In the genomic region with DNA sequence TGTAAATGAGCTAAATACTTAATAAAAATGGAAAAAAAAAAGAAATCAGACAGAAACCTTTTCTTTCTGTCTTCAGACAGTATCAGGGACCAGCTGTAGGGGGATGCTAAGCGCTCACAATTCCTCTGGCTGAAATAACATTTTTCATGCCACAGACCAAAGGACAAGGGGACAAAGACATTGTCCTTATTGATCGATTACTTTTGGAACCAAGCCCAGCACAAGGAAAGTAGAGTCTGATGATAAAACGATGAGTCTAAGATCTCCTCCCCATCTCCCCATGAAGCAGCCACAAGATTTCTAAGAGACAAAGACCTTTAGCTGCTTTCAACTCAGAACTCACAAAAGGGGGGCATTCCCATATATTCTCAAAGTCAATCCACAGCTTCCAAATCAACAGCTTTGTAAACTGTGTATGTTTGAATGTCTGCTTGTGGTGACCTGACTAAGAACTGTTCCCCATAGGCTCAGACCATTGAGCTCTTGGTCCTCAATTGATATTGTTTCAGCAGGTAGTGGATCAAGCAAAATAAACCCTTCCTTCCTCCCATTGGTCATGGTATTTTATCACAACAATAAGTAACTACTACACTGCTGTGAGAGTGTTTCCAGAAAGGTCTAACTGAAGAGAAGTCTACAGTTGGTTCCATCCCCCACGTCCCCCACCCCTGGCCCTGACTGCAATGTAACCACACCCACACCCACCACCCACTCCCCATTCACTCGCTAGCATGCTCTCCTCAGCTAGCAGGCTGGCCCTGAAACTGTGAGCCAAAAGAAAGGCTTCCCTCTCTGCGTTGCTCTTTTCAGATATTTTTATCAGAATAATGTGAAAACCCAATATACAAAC, we compare ENCODE assay signal across 24 mouse cellular contexts.
DNase-seq lines count a peak whose midpoint lies in the region; ATAC-seq and TF ChIP-seq lines count a peak whose summit lies in the region.
"Had no signal": no experiment of that assay in that cellular context is flagged by ENCODE, and none has a peak within 500 bp of the region (broad histone marks: within the 10 kb centered on the region; RNA-seq: fewer than 3 reads in every experiment).

No protein-coding gene starts in this region.

- no peak for DNase-seq in hindbrain, embryonic 11.5 days (ENCODE audit: low spot score)
- DNase-seq in hindbrain, postnatal 0 days (ENCODE audit: low spot score) = no peak
- peak; percentile 34 for DNase-seq in liver, adult 2 months (ENCODE audit: extremely low read depth, low read depth, low spot score)
- no peak for DNase-seq in liver, postnatal 0 days
- DNase-seq in ES-CJ7 (ENCODE audit: low read depth, low spot score) = peak; percentile 8
- no peak for DNase-seq in left cerebral cortex, postnatal 36 days (ENCODE audit: low spot score in 2 of 2)
- no peak for DNase-seq in spleen, adult 12 weeks (ENCODE audit: low spot score)
- DNase-seq: adrenal gland, postnatal 10 days; adrenal gland, postnatal 36 days; cerebellum, adult 18-20 months; cerebellum, adult 9-10 months; cerebellum, postnatal 14 days; gastrocnemius, postnatal 10 days; gastrocnemius, postnatal 36 days; heart, postnatal 36 days had no signal

- no peaks in the 10 kb centered on the region for H3K9me3 ChIP-seq in hindbrain, embryonic 11.5 days (ENCODE audit: control insufficient read depth, low read length)
- 0 out of 2 replicates have a peak, but pooled peaks cover 2% of the 10 kb centered on the region for H3K9me3 ChIP-seq in hindbrain, postnatal 0 days (ENCODE audit: low read length)
- H3K9me3 ChIP-seq in liver, postnatal 0 days (ENCODE audit: low read length) = no peaks in the 10 kb centered on the region
- H3K9me3 ChIP-seq in hindbrain, embryonic 13.5 days = no peaks in the 10 kb centered on the region
- H3K9me3 ChIP-seq: forebrain, embryonic 10.5 days; forebrain, embryonic 13.5 days; G1E; hindbrain, embryonic 15.5 days had no signal

- ATAC-seq in hindbrain, embryonic 11.5 days (ENCODE audit: low FRiP score) = peak; percentile 79
- ATAC-seq in hindbrain, postnatal 0 days = no peak
- no peak for ATAC-seq in liver, postnatal 0 days
- peak; percentile 52 for ATAC-seq in hindbrain, embryonic 13.5 days (ENCODE audit: low FRiP score)
- ATAC-seq: forebrain, embryonic 16.5 days; inflammation-experienced regulatory T-cells, adult 6 months; Patski had no signal

- H3K4me3 ChIP-seq in hindbrain, embryonic 11.5 days (ENCODE audit: low read depth, low read length) = no peak overlapping the region
- no peak overlapping the region for H3K4me3 ChIP-seq in hindbrain, postnatal 0 days (ENCODE audit: low read length)
- no peak overlapping the region for H3K4me3 ChIP-seq in liver, adult 2 months (ENCODE audit: insufficient read depth, low read depth, low read length)
- no peak overlapping the region for H3K4me3 ChIP-seq in liver, postnatal 0 days (ENCODE audit: low read depth, low read length)
- no peak overlapping the region for H3K4me3 ChIP-seq in hindbrain, embryonic 13.5 days
- H3K4me3 ChIP-seq: forebrain, embryonic 10.5 days; forebrain, embryonic 13.5 days; hindbrain, embryonic 15.5 days had no signal

- H3K27me3 ChIP-seq in hindbrain, embryonic 11.5 days (ENCODE audit: control insufficient read depth, insufficient read depth, low read length) = no peaks in the 10 kb centered on the region
- H3K27me3 ChIP-seq in hindbrain, postnatal 0 days (ENCODE audit: insufficient read depth, low read length) = no peaks in the 10 kb centered on the region
- H3K27me3 ChIP-seq in liver, adult 2 months (ENCODE audit: control insufficient read depth, insufficient read depth, low read length) = no peaks in the 10 kb centered on the region
- no peaks in the 10 kb centered on the region for H3K27me3 ChIP-seq in liver, postnatal 0 days (ENCODE audit: insufficient read depth, low read length)
- H3K27me3 ChIP-seq in hindbrain, embryonic 13.5 days = no peaks in the 10 kb centered on the region
- H3K27me3 ChIP-seq: forebrain, embryonic 13.5 days; hindbrain, embryonic 15.5 days had no signal

- no peak overlapping the region for H3K4me2 ChIP-seq in hindbrain, embryonic 11.5 days (replicated peaks; ENCODE audit: low read depth, low read length)
- H3K4me2 ChIP-seq in hindbrain, postnatal 0 days (ENCODE audit: low read depth, low read length) = no peak overlapping the region
- H3K4me2 ChIP-seq in liver, postnatal 0 days (ENCODE audit: low read depth, low read length) = no peak overlapping the region
- H3K4me2 ChIP-seq in hindbrain, embryonic 13.5 days = no peak overlapping the region
- H3K4me2 ChIP-seq: forebrain, embryonic 13.5 days; heart, embryonic 11.5 days; hindbrain, embryonic 15.5 days had no signal

- H3K4me1 ChIP-seq in hindbrain, embryonic 11.5 days (replicated peaks; ENCODE audit: control insufficient read depth, insufficient read depth, low read length) = no peaks in the 10 kb centered on the region
- H3K4me1 ChIP-seq in hindbrain, postnatal 0 days (ENCODE audit: insufficient read depth, low read length) = no peaks in the 10 kb centered on the region
- H3K4me1 ChIP-seq in liver, adult 2 months (ENCODE audit: control insufficient read depth, insufficient read depth, low read length) = no peaks in the 10 kb centered on the region
- H3K4me1 ChIP-seq in liver, postnatal 0 days (ENCODE audit: insufficient read depth) = no peaks in the 10 kb centered on the region; the same call in 1 of the 2 replicates
- peaks cover 8% of the 10 kb centered on the region for H3K4me1 ChIP-seq in hindbrain, embryonic 13.5 days (replicated peaks)
- H3K4me1 ChIP-seq: forebrain, embryonic 10.5 days; forebrain, embryonic 13.5 days; hindbrain, embryonic 15.5 days had no signal

- no peak overlapping the region for H3K9ac ChIP-seq in hindbrain, embryonic 11.5 days (ENCODE audit: low read depth, low read length)
- no peak overlapping the region for H3K9ac ChIP-seq in hindbrain, postnatal 0 days (replicated peaks; ENCODE audit: low read length)
- no peak overlapping the region for H3K9ac ChIP-seq in liver, adult 2 months (ENCODE audit: low read depth, low read length)
- no peak overlapping the region for H3K9ac ChIP-seq in liver, postnatal 0 days (replicated peaks)
- H3K9ac ChIP-seq in hindbrain, embryonic 13.5 days = no peak overlapping the region
- H3K9ac ChIP-seq: forebrain, embryonic 13.5 days; hindbrain, embryonic 15.5 days had no signal

- intact Hi-C loops in left cerebral cortex, postnatal 36 days (cut with DNase I) = no loop called here

- no peaks in the 10 kb centered on the region for H3K36me3 ChIP-seq in hindbrain, embryonic 11.5 days (ENCODE audit: control insufficient read depth, insufficient read depth, low read length)
- no peaks in the 10 kb centered on the region for H3K36me3 ChIP-seq in hindbrain, postnatal 0 days (ENCODE audit: insufficient read depth, low read length)
- no peaks in the 10 kb centered on the region for H3K36me3 ChIP-seq in liver, adult 2 months (ENCODE audit: control insufficient read depth, insufficient read depth, low read length)
- H3K36me3 ChIP-seq in liver, postnatal 0 days (replicated peaks; ENCODE audit: insufficient read depth, low read length) = no peaks in the 10 kb centered on the region
- no peaks in the 10 kb centered on the region for H3K36me3 ChIP-seq in hindbrain, embryonic 13.5 days
- H3K36me3 ChIP-seq: forebrain, embryonic 10.5 days; G1E; hindbrain, embryonic 15.5 days had no signal

- H3K79me2 ChIP-seq in liver, adult 2 months (ENCODE audit: control insufficient read depth, insufficient read depth, low read length) = no peaks in the 10 kb centered on the region

- TF ChIP-seq EP300 in liver, postnatal 0 days (IDR thresholded peaks at IDR 0.05; ENCODE audit: low read depth) = no peak

- 62% methylated on average over 6 of the region's 6 CpGs for WGBS in hindbrain, embryonic 11.5 days
- WGBS in hindbrain, postnatal 0 days = 48% methylated on average over 6 of the region's 6 CpGs
- 53% methylated on average over 6 of the region's 6 CpGs for WGBS in liver, adult 2 months
- 63% methylated on average over 6 of the region's 6 CpGs for WGBS in liver, postnatal 0 days (ENCODE audit: insufficient replicate concordance)
- WGBS in hindbrain, embryonic 13.5 days = 46% methylated on average over 6 of the region's 6 CpGs

- no peak for TF ChIP-seq POLR2A in liver, adult 2 months (IDR thresholded peaks at IDR 0.05; ENCODE audit: extremely low read depth, insufficient read depth, low read length)

- no peak for TF ChIP-seq CTCF in hindbrain, postnatal 0 days (IDR thresholded peaks at IDR 0.05; ENCODE audit: low read depth)
- TF ChIP-seq CTCF in liver, adult 2 months (IDR thresholded peaks at IDR 0.05; ENCODE audit: low read depth, low read length) = no peak
- no peak for TF ChIP-seq CTCF in liver, postnatal 0 days (IDR thresholded peaks at IDR 0.05; ENCODE audit: low read depth)

- H3K27ac ChIP-seq in hindbrain, embryonic 11.5 days (ENCODE audit: low read depth, low read length) = no peak overlapping the region
- H3K27ac ChIP-seq in hindbrain, postnatal 0 days = no peak overlapping the region
- no peak overlapping the region for H3K27ac ChIP-seq in liver, adult 2 months (replicated peaks; ENCODE audit: insufficient read depth, low read depth, low read length)
- no peak overlapping the region for H3K27ac ChIP-seq in liver, postnatal 0 days (ENCODE audit: low read depth)
- H3K27ac ChIP-seq in hindbrain, embryonic 13.5 days = peak overlapping the region; percentile 26; the same call in 1 of the 2 replicates
- H3K27ac ChIP-seq: forebrain, embryonic 10.5 days; forebrain, embryonic 13.5 days; hindbrain, embryonic 15.5 days had no signal

Comparison
In these comparisons a context has a peak if more than half of its experiments do, and no peak if none do; other contexts are left out.
1. ATAC-seq: peak in hindbrain, embryonic 11.5 days (single experiment) and hindbrain, embryonic 13.5 days (single experiment); none in hindbrain, postnatal 0 days (single experiment) and liver, postnatal 0 days (single experiment).
2. DNase-seq: peak in liver, adult 2 months (single experiment) and ES-CJ7 (single experiment); none in hindbrain, embryonic 11.5 days (single experiment), hindbrain, postnatal 0 days (single experiment), liver, postnatal 0 days (single experiment), left cerebral cortex, postnatal 36 days (0 of 2) and spleen, adult 12 weeks (single experiment).